Mouse (Mus musculus): ENCODE results near the gene Arsb.

- TF ChIP-seq CTCF (IDR thresholded peaks at IDR 0.05; ENCODE audit: low read depth) (no peak), EP300 (IDR thresholded peaks at IDR 0.05; ENCODE audit: low read depth) (no peak)
These were observed 106.5 kb downstream of the Arsb start for GRCm38 (mm10) chr13:93877924-93878323.

All from liver, postnatal 0 days (tissue).